Mouse (Mus musculus) monocyte, adult 5-6 weeks (primary cell): ENCODE results near the gene Sh3bp5. TPM values are rescaled to one million over a fixed set of nuclear protein-coding genes. Genes with fewer than 3 reads are reported as not detected.
A peak's percentile ranks its signal among the peaks of the same experiment; 100 is the strongest.
"Not testable (repeated sequence)": the region's sequence is repeated elsewhere in the genome, so short reads cannot be mapped to it uniquely, and the experiment has no call there.

Source experiments
- ATAC-seq: fragments of 153-309, 156-312 bp; replicated peaks from 2 replicates; pipeline ENCODE4 v1.8.0; 2017; ENCODE audit warnings: mild to moderate bottlenecking; ENCODE audit not compliant: low TSS enrichment, insufficient number of reproducible peaks, severe bottlenecking, poor library complexity, low FRiP score
- total RNA-seq: library from RNA; stranded (forward); fragments of 200-1000, 200-491, 200-594 nt; gene quantifications from 3 replicates; pipeline ENCODE4 v1.2.3, GENCODE M21; 2017

Sh3bp5 gene
- total RNA-seq = 37.1 to 51.1 TPM (median 40.7 TPM) in 3 replicates

DNA sequence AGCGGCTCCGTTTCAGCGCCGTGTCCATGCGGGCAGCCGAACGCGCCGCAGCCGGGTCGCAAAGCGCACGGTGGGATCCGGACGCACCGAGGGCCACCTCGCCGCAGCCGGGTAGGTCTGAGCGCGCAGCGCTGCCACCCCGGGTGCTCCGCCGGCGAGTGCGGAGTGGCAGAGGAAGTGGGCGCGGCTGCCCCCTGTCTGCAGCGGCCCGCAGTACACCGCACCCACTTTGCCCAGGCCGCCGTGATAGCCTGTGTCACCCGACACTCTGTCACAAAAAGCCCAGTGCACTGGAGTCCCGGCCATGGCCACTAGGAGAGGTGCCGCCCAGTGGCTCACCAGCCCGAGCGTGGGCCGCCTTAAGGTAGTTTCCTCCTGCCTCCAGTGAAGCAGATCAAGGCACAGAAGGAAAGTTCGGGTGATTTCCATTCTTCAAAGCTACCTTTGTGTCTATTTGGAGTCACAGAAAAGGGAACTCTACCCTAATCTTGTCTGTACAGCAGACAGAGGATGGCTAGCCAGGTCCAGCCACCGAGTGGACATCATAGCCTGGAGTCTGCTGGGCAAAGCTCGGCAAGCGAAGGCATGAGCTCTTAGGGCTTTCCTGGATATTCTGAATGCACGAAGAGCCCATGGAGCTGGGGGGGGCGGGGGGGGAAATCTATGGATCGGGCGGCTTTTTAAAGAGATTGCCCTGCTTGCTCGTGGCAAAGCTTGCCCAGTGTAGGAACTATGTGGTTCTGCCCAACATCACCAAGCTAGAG lies at the start of gene Sh3bp5:
Gene Sh3bp5, minus strand, starts transcription at position 149 of the 764 bp plus-strand sequence.
- peak; percentile 98 for ATAC-seq

DNA sequence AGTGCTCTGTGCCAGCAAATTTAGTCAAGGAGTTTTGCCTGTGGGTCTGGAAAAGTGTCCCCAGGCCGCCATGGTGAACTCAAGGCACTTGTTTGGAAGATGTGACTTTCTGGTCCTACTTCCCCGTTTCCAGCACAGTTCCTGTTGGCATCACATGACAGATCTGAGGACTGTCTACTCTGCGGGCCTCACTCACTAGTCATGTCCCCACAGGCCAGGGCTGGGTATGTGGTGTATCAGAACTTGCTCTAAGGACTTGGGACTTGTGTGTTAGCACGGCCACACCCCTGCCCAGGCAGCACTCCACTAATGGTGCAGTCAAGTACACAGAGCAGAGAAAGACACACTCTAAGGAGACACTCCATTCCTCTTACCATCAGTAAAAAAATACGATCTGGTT lies 46.5 kb upstream of the Sh3bp5 start:
- ATAC-seq = no peak

DNA sequence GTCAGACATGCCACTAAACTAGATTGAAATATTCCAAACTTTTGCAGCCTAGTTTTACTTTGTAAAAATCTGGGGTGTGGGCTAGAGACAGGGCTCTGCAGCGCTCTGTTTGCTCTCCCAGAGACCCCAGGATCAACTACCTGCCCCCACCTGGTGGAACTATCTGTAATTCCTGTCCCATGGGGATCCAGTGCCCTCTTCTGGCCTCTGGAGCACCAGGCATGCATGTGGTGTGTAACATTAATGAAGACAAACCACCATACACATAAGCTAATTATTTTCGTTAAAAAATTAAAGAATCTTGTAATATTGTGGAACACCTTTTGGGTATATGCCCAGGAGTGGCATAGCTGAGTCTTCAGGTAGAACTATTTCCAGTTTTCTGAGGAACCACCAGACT lies 37.4 kb upstream of the Sh3bp5 start:
- ATAC-seq = no peak

DNA sequence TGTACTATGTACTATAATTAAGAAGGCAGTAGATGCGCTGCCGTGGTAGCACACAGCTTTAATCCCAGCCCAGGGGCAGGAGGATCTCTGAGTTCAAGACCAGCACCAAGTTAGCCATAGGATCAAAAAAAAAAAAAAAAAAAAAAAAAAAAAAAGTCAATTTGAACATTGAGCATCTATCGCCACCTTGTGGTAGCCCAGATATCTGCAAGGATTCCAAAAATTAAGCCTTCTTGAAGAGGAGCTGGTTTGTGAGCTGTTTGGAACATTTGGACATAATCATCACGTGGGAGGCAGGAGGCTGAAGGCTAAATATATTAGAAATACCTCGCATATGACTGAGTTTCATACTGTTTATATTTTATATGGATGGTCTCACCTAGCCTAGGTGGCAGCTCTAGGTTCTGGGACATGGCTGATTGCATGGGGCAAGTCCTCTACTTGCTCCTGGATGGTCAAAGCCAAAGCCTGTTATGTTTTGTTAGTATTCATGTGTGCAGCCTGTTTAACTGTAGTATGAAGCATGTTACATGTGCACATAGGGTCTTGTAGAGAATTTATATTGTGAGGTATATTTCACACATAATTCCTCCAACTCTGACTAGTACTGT lies 36.7 kb upstream of the Sh3bp5 start:
- ATAC-seq = no peak

DNA sequence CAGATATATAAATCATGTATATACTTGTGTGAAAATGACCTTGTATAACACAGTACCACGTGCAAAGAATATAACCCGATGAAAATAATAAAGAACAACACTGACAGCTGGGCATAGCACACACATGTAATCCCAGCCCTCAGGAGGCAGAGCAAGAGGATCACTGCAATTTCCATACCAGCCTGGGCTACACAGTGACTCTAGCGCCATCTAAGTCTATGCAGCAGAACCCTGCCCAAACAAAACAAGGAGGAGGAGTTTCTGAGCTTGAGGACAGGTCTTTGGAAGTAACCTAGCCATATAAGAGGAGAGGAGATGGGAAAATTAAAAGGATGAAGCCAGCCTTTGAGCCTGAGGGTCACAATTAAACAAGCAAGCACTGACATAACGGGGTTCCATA lies 33.8 kb upstream of the Sh3bp5 start:
- ATAC-seq = no peak

DNA sequence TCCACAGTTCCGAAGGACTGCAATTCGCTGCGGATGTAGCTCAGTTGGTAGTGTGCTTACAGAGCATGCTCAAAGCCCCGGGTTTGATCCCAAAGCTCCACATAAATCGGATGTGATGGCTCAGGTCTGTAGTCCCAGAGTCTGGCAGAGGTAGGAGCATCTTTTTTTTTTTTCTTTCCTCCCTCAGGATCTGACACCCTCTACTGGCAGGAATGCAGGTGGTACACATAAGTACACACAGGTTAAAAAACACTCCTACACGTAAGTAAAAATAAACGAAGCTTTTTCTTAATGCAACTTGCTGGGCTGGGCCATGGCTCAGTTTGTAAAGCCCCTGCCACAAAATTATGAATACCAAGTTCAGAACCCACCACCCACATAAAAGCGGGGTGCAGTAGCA lies 28.3 kb upstream of the Sh3bp5 start:
- no peak for ATAC-seq

DNA sequence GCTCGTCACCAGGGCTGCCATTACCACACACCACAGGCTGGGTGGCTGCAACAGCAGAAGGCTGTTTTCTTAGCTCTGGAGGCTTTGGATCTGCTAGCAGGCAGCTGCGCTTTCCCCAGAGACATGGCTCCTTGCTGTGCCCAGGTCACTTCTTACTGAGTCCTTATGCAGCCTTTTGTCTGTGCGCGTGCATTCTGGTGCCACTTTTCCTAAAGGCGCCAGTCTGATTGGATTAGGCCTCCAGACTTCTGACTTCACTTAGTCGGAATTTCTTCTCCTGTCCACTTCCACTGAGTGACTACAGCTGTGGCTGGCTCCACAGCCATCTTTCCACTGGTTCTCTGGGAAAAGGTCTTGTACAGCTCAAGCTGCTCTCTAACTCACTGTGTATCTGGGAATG lies 27.0 kb upstream of the Sh3bp5 start:
- ATAC-seq = no peak

DNA sequence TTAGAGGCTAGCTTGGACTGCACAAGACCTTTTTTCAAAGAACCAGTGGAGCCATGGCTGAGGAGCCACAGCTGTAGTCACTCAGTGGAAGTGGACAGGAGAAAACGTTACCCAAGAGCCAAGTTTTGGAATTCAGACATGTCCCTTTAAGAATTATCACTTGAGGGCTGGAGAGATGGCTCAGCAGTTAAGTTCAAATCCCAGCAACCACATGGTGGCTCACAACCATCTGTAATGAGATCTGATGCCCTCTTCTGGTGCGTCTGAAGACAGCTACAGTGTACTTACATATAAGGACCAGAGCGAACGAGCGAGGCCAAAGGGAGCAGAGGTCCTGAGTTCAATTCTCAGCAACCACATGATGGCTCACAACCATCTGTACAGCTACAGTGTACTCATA lies 26.3 kb upstream of the Sh3bp5 start:
- not testable (repeated sequence) for ATAC-seq

DNA sequence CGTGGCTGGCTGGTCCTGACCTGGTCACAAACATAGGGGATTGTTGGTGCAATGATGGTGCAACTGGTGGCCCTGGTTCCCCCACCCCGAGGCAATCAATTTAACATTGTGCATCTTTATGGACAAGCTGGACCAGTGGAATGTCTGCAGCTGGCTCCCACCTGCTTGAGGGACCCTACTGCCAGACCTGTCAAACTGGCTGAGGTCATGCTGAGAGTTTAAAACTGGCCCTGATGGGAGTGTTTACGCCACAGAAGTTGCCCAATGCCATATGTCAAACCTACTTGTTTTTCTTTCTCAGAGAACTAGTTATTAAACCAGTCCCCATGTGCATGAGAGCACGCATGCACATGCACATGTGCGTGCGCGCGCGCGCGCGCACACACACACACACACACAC lies 22.1 kb upstream of the Sh3bp5 start:
- ATAC-seq = no peak

DNA sequence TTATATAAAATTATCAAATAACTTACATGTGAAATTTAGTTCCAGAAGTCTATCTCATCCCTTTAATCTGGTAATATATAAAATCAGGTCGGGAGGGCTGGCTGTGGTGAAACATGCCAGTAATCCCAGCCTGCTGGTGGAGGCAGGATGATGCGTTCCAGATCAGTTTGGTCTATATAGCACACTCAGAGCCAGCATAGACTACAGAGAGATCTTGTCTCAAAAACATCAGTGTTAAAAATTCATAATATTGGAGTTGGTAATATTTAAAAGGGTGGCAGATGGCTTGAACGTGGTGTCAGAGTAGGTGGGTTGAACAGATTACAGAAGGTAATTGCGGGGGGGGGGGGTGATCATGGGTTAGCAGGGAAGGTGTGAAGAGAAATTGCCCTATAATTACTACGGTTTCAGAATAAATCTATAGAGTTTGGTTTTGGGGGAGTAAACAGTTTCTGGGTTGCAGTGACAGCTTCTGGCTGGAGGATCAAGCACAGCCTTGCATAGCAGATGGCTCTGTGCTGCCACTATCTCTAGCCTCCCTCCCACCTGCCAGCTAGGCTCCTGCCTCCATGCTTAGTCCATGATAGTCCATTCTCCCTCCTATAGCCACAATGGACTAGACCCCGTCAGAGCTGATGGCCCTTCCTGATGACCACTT lies 20.3 kb upstream of the Sh3bp5 start:
- ATAC-seq = no peak

DNA sequence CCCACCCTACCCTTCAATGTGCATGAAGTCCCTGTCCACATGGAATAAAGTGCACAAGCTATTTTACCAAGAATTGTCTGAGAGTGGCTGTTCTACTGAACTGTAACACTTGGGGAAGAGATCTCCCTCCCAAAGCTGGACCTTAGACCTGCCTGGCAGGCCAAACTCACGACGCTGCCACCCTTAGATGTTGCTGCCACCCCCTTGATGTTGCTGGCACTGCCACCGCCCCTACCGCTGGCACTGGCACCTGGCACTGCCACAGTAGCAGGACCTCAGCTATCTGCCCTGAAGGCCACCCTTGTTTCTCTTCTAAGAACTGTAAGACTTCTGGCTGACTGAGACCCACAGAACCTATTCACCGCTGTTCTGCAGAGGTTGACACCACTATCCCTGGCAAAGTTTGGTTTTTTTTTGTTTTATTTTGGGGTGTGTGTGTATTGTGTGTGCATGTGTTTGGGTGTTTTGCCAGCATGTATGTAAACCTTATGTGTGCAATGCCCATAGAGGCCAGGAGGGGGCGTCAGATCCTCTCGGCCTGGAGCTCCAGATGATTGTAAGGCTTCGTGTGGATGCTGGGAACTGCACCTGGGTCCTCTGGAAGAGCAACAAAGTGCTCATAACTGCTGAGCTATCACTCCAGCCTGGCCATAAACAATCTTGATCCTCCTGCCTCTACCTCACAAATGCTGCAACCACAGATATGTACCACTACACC lies 19.1 kb upstream of the Sh3bp5 start:
- ATAC-seq = no peak

DNA sequence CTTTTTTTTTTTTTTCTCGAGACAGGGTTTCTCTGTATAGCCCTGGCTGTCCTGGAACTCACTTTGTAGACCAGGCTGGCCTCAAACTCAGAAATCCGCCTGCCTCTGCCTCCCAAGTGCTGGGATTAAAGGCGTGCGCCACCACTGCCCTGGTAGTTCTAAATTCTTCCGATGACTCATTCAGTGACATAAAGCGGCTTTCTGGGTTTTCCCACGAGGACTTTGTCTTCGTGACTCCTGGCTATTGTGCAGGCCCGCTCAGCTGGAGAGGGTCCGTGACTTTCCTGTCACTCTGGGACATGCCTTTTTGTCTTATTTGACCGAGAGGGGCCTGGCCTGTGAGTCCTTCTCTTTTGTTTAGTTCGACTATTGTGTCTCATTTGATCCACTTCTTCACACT lies 18.1 kb upstream of the Sh3bp5 start:
- ATAC-seq = not testable (repeated sequence)

DNA sequence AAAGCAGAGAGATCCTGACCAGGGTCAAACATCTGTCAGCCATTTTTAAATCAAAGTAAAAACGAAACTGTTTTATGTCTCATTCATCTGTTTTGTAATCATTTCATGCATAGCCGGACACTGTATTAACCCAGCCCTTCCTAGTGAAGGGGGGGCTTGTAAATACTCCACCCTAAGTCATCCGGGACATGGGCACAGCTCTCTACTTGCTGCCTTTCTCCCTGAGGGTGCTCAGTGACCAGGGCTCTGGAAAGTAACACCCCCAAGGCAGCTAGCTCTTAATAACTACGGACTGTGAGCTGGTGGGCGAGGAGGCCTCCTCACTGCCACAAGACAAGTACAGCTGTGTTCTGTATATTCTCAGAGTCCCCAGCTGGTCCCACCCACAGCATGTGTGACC lies 13.1 kb upstream of the Sh3bp5 start:
- ATAC-seq = no peak

DNA sequence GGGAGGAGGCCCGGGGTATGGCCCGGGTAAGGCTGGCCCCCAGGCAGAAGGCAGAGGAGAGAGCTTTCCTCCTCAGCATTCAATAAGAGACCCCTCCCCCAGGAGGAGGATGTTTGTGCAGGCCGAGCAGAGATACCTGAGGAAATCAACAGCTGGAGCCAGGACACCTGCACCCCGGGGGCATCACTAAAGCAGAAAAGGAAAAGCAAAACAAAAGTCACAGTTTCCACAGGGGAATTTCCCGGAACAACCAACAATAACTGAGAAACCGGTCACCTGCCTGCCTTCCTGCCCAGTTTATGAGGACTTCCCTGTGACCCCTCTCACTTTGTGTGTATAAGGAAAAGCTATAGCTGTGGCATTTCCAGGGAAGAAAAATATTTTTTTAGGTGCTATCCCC lies 7.7 kb upstream of the Sh3bp5 start:
- ATAC-seq = no peak

DNA sequence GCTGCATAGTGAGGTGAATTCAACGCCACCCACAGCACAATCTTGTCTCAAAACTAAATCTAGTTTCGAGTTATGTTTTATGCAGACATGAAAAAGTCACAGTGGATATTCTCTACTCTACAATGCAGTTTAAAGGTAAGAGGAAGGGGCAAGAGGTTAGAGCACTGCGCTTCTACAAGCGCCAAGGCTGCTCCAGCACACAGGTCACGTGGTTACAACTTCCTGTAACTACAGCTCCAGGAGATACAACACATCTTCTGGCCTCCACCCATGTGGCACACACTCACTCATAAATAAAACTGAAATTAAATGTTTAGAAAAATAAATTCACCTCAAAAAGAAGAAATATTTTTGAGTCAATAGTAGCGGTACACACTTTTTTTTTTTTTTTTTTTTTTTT lies 4.8 kb upstream of the Sh3bp5 start:
- 0 out of 2 replicates have a peak, but pooled peaks have one; percentile 48 for ATAC-seq

DNA sequence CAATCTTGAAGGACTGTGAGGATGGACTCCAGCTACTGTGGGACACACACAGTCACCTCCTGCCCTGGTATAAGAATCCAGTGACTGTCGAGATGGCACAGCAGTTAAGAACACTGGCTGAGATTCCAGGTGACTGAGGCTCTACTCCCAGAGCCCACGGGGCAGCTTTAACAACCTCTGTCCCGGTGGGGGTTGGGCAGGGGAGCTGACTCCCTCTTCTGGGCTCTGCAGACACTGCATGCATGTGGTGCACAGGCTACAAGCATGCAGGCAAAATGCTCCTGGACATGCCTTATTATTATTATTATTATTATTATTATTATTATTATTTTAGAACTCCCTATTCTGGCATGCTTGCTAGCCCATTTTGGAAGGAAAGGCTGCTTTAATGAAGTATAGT lies 4.4 kb upstream of the Sh3bp5 start:
- ATAC-seq = no peak

DNA sequence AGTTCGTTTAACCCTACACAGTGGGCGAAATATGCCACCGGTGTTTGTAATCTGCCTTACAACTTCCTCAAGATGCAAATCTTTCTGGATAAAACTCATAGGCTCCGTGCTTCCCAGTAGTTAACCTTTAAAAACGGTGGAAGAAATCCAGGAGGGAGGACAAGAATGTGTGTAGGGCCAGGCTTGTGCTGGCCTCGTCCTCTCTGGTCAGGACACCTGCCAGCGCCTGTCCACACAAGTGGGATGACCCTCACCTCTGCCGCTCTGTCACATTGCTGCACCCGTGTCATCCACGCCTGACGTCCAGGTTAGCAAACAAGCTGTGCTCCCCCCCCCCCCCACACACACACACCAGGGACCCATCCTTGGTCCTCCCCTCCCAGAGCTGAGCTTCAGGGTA lies 3.4 kb upstream of the Sh3bp5 start:
- ATAC-seq = no peak

DNA sequence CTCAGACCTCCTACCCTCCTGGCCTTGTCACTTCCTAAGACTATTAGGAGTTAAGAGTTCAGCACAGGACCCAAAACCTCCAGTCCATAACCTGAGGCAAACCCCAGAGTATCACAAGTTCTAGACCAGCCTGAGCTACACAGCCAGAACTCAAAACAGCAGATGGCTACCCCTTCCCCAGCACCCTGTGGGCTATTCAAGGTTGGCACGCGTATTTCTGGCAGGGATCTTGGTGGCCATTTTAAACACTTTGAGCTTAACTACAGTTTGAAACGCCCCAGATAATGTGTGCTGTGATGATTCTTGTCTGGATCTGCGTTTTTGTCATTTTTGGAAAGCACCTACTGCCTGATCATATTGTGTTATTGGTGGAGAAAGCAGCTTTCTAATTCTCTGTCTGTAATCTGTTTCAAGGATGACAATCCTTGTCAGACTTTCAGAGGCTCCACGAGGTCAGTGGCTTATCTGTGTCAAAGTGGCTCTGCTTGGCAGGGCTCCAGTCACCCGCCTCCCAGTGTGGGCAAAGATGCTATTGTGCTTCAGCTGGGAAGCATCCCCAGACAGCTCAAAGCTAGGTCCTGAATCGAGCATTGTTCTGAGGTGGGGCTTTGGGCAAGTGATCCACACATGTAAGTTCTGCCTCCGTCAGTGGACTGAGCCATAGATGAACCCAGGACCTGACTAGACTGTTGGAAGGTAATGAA lies 2.1 kb upstream of the Sh3bp5 start:
- no peak for ATAC-seq
